Mouse (Mus musculus): ENCODE measurements at regions not wholly inside any gene's neighbourhood (a gene's known extent, or its start where the extent isn't known, plus 50 kb on each side); places are given as distances from the start of the nearest gene placed in this dataset.

DNA sequence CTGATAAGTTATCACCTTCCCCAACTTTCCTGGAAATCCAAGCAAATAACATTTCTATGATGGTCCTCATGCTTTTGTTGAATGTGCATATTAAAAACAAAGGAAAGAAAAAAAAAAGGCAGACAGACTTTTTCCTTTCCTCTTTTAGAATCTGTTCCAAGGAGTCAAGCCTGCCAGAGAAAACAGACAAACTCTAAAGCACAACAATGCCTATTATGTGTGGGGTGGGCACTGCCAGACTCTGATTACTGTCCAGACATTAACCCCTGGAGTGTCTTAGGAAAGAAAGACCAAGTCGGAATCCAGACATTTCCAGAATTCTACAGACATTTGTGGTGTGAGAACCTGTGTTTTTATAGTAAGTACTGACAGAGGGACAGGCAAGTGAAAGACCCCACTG lies 136.7 kb downstream of the Btg1 start:
- Histone ChIP-seq H3K27ac (ENCODE audit: insufficient read depth, low read depth, low read length) (no peak overlapping the region), H3K4me3 (ENCODE audit: low read depth, low read length) (no peak overlapping the region), H3K27me3 (ENCODE audit: control insufficient read depth, insufficient read depth, low read length) (no peaks in the 10 kb centered on the region), H3K4me1 (ENCODE audit: control insufficient read depth, insufficient read depth, insufficient read length, low read length) (no peaks in the 10 kb centered on the region; the same call in none of the 2 replicates), H3K36me3 (ENCODE audit: control insufficient read depth, insufficient read depth, low read length) (no peaks in the 10 kb centered on the region)
- WGBS, result 88% methylated on average over 1 of the region's 1 CpGs
- no peak for TF ChIP-seq POLR2A (IDR thresholded peaks at IDR 0.05; ENCODE audit: low read depth, low read length)
- TF ChIP-seq CTCF (IDR thresholded peaks at IDR 0.05; ENCODE audit: extremely low read depth, insufficient read length, insufficient replicate concordance, low read depth, low read length), result no peak

DNA sequence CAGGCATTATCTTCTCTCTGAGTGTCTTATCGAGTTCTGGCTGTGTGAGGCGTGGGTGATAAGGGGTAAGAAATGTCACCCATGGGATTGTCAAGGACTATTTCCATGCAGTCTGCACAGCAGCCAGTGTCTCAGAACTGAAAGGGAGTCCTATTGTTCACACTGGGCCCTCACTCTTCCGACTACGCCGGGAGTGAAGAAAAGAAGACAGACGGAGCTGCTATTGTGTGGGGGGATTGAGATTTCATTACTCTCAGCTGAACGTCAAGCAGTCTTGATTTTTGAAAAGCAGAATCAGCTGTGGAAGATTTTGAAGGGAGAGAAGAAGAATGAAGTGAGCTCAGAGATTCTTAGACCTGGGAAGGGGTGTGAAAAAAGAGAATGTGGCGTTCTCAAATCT lies 138.9 kb downstream of the Btg1 start:
- H3K36me3 ChIP-seq (ENCODE audit: control insufficient read depth, insufficient read depth, low read length), result no peaks in the 10 kb centered on the region
- no peaks in the 10 kb centered on the region for H3K27me3 ChIP-seq (ENCODE audit: control insufficient read depth, insufficient read depth, low read length)
- 78% methylated on average over 8 of the region's 8 CpGs for WGBS
- no peak overlapping the region for H3K4me3 ChIP-seq (ENCODE audit: low read depth, low read length)
- H3K27ac ChIP-seq (ENCODE audit: insufficient read depth, low read depth, low read length), result no peak overlapping the region
- no peaks in the 10 kb centered on the region; the same call in none of the 2 replicates for H3K4me1 ChIP-seq (ENCODE audit: control insufficient read depth, insufficient read depth, insufficient read length, low read length)
- TF ChIP-seq CTCF (IDR thresholded peaks at IDR 0.05; ENCODE audit: extremely low read depth, insufficient read length, insufficient replicate concordance, low read depth, low read length), result no peak
- no peak for TF ChIP-seq POLR2A (IDR thresholded peaks at IDR 0.05; ENCODE audit: low read depth, low read length)

DNA sequence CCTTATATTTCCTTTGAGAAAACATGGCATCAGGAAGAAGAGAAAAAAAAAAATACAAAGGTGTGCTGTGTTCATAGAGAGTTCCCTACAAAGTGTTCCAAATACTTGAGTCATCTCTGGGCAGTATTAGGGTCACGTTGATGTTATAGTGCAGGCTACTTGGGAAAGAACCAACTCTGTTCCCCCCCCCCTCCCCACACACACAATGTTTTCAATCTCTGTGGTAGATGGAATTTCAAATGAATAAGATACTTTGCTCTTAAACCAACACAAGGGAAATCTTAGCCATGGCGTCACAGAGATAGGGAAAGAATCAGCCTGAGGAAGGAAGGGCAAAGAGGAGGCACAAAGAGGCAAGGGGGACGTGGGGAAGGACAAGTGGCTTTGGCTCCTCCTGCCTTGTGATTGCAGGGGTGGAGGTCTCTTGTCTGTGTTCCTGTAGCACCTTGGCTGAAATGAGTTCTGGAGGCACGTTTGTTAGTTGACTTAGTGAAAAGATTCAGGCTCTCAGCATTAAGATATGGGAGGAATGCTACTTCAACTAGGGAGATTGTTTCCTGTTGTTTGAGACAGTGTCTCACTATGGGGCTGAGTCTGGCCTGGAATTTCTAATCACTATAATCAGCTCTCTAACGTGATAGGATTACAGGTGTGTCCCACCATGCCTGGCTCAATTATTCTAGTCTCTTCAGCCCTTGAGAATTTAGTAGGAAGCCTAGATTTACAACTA lies 139.7 kb downstream of the Btg1 start:
- Histone ChIP-seq H3K27ac (ENCODE audit: insufficient read depth, low read depth, low read length) (no peak overlapping the region), H3K36me3 (ENCODE audit: control insufficient read depth, insufficient read depth, low read length) (no peaks in the 10 kb centered on the region), H3K4me1 (ENCODE audit: control insufficient read depth, insufficient read depth, insufficient read length, low read length) (no peaks in the 10 kb centered on the region; the same call in 1 of the 2 replicates), H3K27me3 (ENCODE audit: control insufficient read depth, insufficient read depth, low read length) (no peaks in the 10 kb centered on the region), H3K4me3 (ENCODE audit: low read depth, low read length) (no peak overlapping the region)
- TF ChIP-seq POLR2A (IDR thresholded peaks at IDR 0.05; ENCODE audit: low read depth, low read length) (no peak), CTCF (IDR thresholded peaks at IDR 0.05; ENCODE audit: extremely low read depth, insufficient read length, insufficient replicate concordance, low read depth, low read length) (no peak)
- WGBS, result 64% methylated on average over 5 of the region's 5 CpGs

DNA sequence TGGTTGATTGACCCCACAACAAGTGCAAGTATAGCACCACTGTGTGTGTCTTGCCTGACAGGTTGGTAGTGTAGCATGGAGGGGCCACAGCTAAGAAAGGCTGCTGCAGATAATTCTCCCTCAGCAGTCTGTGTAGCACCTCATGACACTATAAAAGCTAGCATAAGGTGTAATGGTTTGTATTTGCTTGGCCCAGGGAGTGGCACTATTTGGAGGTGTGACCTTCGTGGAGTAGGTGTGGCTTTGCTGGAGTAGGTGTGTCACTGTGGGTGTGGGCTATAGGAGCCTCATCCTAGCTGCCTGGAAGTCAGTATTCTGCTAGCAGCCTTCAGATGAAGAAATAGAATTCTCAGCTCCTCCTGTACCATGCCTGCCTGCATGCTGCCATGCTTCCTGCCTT lies 140.5 kb downstream of the Btg1 start:
- Histone ChIP-seq H3K4me3 (ENCODE audit: low read depth, low read length) (no peak overlapping the region), H3K27me3 (ENCODE audit: control insufficient read depth, insufficient read depth, low read length) (no peaks in the 10 kb centered on the region), H3K4me1 (ENCODE audit: control insufficient read depth, insufficient read depth, insufficient read length, low read length) (no peaks in the 10 kb centered on the region), H3K27ac (ENCODE audit: insufficient read depth, low read depth, low read length) (no peak overlapping the region), H3K36me3 (ENCODE audit: control insufficient read depth, insufficient read depth, low read length) (no peaks in the 10 kb centered on the region)
- TF ChIP-seq POLR2A (IDR thresholded peaks at IDR 0.05; ENCODE audit: low read depth, low read length) (no peak), CTCF (IDR thresholded peaks at IDR 0.05; ENCODE audit: extremely low read depth, insufficient read length, insufficient replicate concordance, low read depth, low read length) (no peak)
- WGBS, result 28% methylated on average over 1 of the region's 1 CpGs

DNA sequence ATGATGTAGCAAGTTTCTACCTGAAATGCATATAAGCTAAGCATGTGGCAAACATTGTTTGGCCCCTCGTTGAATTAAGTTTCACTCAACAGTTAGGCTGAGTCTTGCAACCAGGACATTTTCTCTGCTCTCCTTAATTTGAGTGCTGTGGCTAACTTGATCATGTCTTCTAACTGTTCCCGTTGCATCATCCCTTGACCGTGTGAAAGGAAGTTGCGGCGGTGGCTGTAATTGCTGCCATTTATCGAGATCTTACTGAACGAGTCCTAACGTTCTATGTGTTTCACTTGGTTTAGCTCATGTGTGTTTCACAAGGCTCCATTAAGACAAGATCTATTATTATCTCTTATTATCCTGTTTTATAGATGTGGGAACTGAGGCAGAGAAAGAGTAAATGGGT lies 144.8 kb downstream of the Btg1 start:
- Histone ChIP-seq H3K36me3 (ENCODE audit: control insufficient read depth, insufficient read depth, low read length) (no peaks in the 10 kb centered on the region), H3K27ac (ENCODE audit: insufficient read depth, low read depth, low read length) (no peak overlapping the region), H3K27me3 (ENCODE audit: control insufficient read depth, insufficient read depth, low read length) (no peaks in the 10 kb centered on the region), H3K4me3 (ENCODE audit: low read depth, low read length) (no peak overlapping the region), H3K4me1 (ENCODE audit: control insufficient read depth, insufficient read depth, insufficient read length, low read length) (no peaks in the 10 kb centered on the region)
- no peak for TF ChIP-seq POLR2A (IDR thresholded peaks at IDR 0.05; ENCODE audit: low read depth, low read length)
- 93% methylated on average over 8 of the region's 8 CpGs for WGBS

DNA sequence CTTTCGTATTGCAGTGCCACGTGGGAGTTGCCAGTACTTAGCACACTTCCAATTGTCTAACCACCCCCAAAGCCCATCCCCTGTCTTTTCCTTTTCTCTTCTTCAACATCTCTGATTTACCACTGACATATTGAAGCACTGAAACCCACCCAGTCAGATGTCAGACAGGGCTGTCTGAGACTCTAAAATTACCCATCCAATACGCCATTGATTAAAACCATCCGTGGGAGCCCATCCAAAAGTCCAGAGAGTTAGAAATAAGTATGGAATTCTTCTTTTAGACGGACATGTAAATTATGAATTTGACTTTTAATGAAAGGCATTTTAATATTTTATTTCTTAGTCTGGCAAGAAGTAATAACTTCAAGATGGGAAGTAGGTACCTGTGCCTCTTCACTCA lies 148.8 kb downstream of the Btg1 start:
- H3K4me1 ChIP-seq (ENCODE audit: control insufficient read depth, insufficient read depth, insufficient read length, low read length), result no peaks in the 10 kb centered on the region
- H3K27me3 ChIP-seq (ENCODE audit: control insufficient read depth, insufficient read depth, low read length), result no peaks in the 10 kb centered on the region
- no peaks in the 10 kb centered on the region for H3K36me3 ChIP-seq (ENCODE audit: control insufficient read depth, insufficient read depth, low read length)
- H3K4me3 ChIP-seq (ENCODE audit: low read depth, low read length), result no peak overlapping the region
- 93% methylated on average over 5 of the region's 5 CpGs for WGBS
- H3K27ac ChIP-seq (ENCODE audit: insufficient read depth, low read depth, low read length), result no peak overlapping the region
- TF ChIP-seq CTCF (IDR thresholded peaks at IDR 0.05; ENCODE audit: extremely low read depth, insufficient read length, insufficient replicate concordance, low read depth, low read length), result no peak
- no peak for TF ChIP-seq POLR2A (IDR thresholded peaks at IDR 0.05; ENCODE audit: low read depth, low read length)

DNA sequence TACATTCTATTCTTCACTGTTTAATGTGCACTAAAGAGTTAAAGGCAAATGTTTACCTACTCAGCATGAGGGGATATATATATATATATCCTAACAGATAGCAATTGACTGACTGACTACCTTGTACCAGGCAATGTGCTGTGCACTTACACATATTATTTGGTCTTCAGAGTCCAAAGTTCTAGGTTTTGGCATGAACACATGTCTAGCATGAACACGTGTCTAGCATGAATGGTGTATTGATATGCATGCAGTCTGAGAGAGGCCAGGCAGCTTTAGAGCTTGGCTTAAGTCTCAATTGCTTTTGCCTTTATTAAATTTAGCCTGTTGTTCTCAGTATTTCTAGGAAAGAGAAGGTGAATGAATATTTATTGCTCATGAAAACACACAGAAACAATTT lies 161.4 kb downstream of the Btg1 start:
- Histone ChIP-seq H3K27ac (ENCODE audit: insufficient read depth, low read depth, low read length) (no peak overlapping the region), H3K27me3 (ENCODE audit: control insufficient read depth, insufficient read depth, low read length) (no peaks in the 10 kb centered on the region), H3K36me3 (ENCODE audit: control insufficient read depth, insufficient read depth, low read length) (no peaks in the 10 kb centered on the region), H3K4me3 (ENCODE audit: low read depth, low read length) (no peak overlapping the region), H3K4me1 (ENCODE audit: control insufficient read depth, insufficient read depth, insufficient read length, low read length) (no peaks in the 10 kb centered on the region)
- no peak for TF ChIP-seq POLR2A (IDR thresholded peaks at IDR 0.05; ENCODE audit: low read depth, low read length)
- TF ChIP-seq CTCF (IDR thresholded peaks at IDR 0.05; ENCODE audit: extremely low read depth, insufficient read length, insufficient replicate concordance, low read depth, low read length), result no peak
- 46% methylated on average over 1 of the region's 1 CpGs for WGBS
